Mouse (Mus musculus) liver, embryonic 14.5 days (tissue): ENCODE data around the gene Commd7. TPM values are rescaled to one million over a fixed set of nuclear protein-coding genes. Genes with fewer than 3 reads are reported as not detected.

Experiments used
- ATAC-seq: fragments of 200-750 bp; cut with Nextera tagmentation; 2 replicates; pipeline ENCODE4 v1.8.0; 2017; ENCODE audit warnings: moderate number of reproducible peaks, mild to moderate bottlenecking, moderate library complexity; ENCODE audit not compliant: insufficient read depth
- DNase-seq, 3 experiments: peaks; one replicate each; pipeline ENCODE4 v3.0.0-alpha.2; 2012 to 2013; ENCODE audit warnings: low read depth in 3 of 3, low spot score in 3 of 3
- H3K27ac ChIP-seq: fragments of 300-500 bp; sonication (generic); 2 replicates; pipeline ENCODE4 v1.5.1; 2014; ENCODE audit warnings: moderate library complexity, mild to moderate bottlenecking, control low read depth, inconsistent platforms
- H3K27me3 ChIP-seq: fragments of 300-500 bp; sonication (generic); 2 replicates; pipeline ENCODE4 v1.6.1; 2014; ENCODE audit warnings: mild to moderate bottlenecking, low read length, moderate library complexity; ENCODE audit not compliant: control insufficient read depth, insufficient read depth
- H3K36me3 ChIP-seq: fragments of 300-500 bp; sonication (generic); replicated peaks from 2 replicates; pipeline ENCODE4 v1.6.1; 2014; ENCODE audit warnings: low read depth; ENCODE audit not compliant: control insufficient read depth, insufficient read depth
- H3K4me1 ChIP-seq, 2 experiments: fragments of 200-500 bp in 1 of 2; fragments of 300-500 bp in 1 of 2; sonication (generic) in 1 of 2; replicated peaks; 2 replicates each; pipeline ENCODE4 v1.6.1; 2012 to 2014; ENCODE audit warnings: antibody characterized with exemption in 1 of 2, inconsistent platforms in 1 of 2, low read length in 1 of 2; ENCODE audit not compliant: control insufficient read depth in 2 of 2, insufficient read depth in 2 of 2
- H3K4me2 ChIP-seq: fragments of 300-500 bp; sonication (generic); 2 replicates; pipeline ENCODE4 v1.6.1; 2014; ENCODE audit warnings: low read depth, mild to moderate bottlenecking, control low read depth, moderate library complexity
- H3K4me3 ChIP-seq, 2 experiments: fragments of 200-500 bp in 1 of 2; fragments of 300-500 bp in 1 of 2; sonication (generic) in 1 of 2; 2 replicates each; pipeline ENCODE4 v1.5.1; 2012 to 2014; ENCODE audit warnings: low read depth in 2 of 2, low read length in 2 of 2, mild to moderate bottlenecking in 2 of 2, control low read depth in 1 of 2, inconsistent platforms in 1 of 2, moderate library complexity in 1 of 2; ENCODE audit not compliant: insufficient read depth in 1 of 2
- H3K9ac ChIP-seq: fragments of 300-500 bp; sonication (generic); replicated peaks from 2 replicates; pipeline ENCODE4 v1.6.1; 2014; ENCODE audit warnings: mild to moderate bottlenecking, control low read depth, moderate library complexity
- H3K9me3 ChIP-seq: fragments of 300-500 bp; sonication (generic); 2 replicates; pipeline ENCODE4 v1.6.1; 2016; ENCODE audit warnings: low read length, mixed read lengths; ENCODE audit not compliant: control insufficient read depth
- CTCF ChIP-seq: IDR thresholded peaks from 2 replicates; pipeline ENCODE4 v1.5.1; 2016; ENCODE audit warnings: antibody characterized with exemption, low read depth, control low read depth
- EP300 ChIP-seq: IDR thresholded peaks from 2 replicates; pipeline ENCODE4 v1.6.1; 2016; ENCODE audit warnings: antibody characterized with exemption, low read depth
- WGBS: fragments of 180-500 bp; shearing (Covaris S2); extraction: QIAGEN DNeasy Blood & Tissue Kit; methylation state at CpG from one replicate; pipeline ENCODE4 v1.1.7; 2014; ENCODE audit not compliant: insufficient replicate concordance; 5-methylcytosine and 5-hydroxymethylcytosine counted together
- polyA plus RNA-seq, 2 experiments: library from polyadenylated mRNA; depleted of rRNA in 1 of 2; stranded (reverse) in 1 of 2; unstranded in 1 of 2; fragments of >200 nt; fragmentation: Nextera tagmentation in 1 of 2; extraction: Ambion mirVana in 1 of 2; gene quantifications; 2 replicates each; pipeline versions ENCODE4 v1.2.1 to v1.2.3; 2012 to 2014

Gene Commd7
- polyA plus RNA-seq, 2 experiments: 9.5 to 24.9 TPM

DNA sequence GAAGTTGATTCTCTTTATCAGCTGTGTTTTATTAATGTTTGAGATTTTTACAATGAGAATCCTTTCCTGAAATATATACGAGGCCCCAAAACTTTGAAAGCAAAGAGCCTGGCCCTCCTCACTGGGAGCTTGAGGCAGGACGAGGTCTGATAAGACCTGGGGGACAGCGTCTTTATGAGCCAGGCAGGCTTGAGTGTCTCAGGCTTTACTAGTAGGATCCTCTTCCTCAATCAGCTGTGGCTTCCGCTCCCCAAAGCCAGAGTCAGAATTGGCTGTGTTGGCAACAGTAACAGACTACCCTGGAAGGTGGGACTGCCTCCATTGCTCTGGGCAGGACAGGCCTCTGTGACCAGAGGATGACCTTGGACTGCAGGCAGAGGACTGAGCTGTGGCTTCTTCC, 64.6 kb downstream of the Commd7 start:
- 15% methylated on average over 4 of the region's 4 CpGs for WGBS
- TF ChIP-seq EP300 (no peak), CTCF (no peak)
- Histone ChIP-seq H3K27ac (peak overlapping the region; percentile 80), H3K9ac (peak overlapping the region; percentile 12; the same call in 1 of the 2 replicates), H3K4me2 (peak overlapping the region; percentile 53), H3K4me1 (peaks cover 31 to 35% of the 10 kb centered on the region in 2 experiments), H3K27me3 (no peaks in the 10 kb centered on the region), H3K9me3 (no peaks in the 10 kb centered on the region), H3K4me3 (no peak overlapping the region), H3K36me3 (no peaks in the 10 kb centered on the region)
- DNase-seq (no peak), ATAC-seq (peak; percentile 46)

Other genes starting within 250 kb of the Commd7 start
- gene 4930404H24Rik, start 140.0 kb downstream of the Commd7 start, polyA plus RNA-seq (2012; rRNA removed): not detected in 2 replicates
- not detected in 2 replicates for gene 4930404H24Rik, start 140.0 kb downstream of the Commd7 start, polyA plus RNA-seq (2014; fragmentation: Nextera tagmentation; extraction: Ambion mirVana)
- 5.7 and 6.0 TPM in 2 replicates for gene Nol4l, start 102.8 kb downstream of the Commd7 start, polyA plus RNA-seq (2012; rRNA removed)
- gene Nol4l, start 102.8 kb downstream of the Commd7 start, polyA plus RNA-seq (2014; fragmentation: Nextera tagmentation; extraction: Ambion mirVana): 3.7 and 4.4 TPM in 2 replicates
- gene Dnmt3b, start 16.7 kb upstream of the Commd7 start, polyA plus RNA-seq (2012; rRNA removed): 2.2 and 2.8 TPM in 2 replicates
- gene Dnmt3b, start 16.7 kb upstream of the Commd7 start, polyA plus RNA-seq (2014; fragmentation: Nextera tagmentation; extraction: Ambion mirVana): 4.1 and 4.3 TPM in 2 replicates
- gene Dnmt3c, start 63.9 kb upstream of the Commd7 start, polyA plus RNA-seq (2012; rRNA removed): 0.23 and 0.41 TPM in 2 replicates
- gene Dnmt3c, start 63.9 kb upstream of the Commd7 start, polyA plus RNA-seq (2014; fragmentation: Nextera tagmentation; extraction: Ambion mirVana): 0.45 and 0.50 TPM in 2 replicates
- gene Mapre1, start 108.5 kb upstream of the Commd7 start, polyA plus RNA-seq (2012; rRNA removed): 10.0 and 14.3 TPM in 2 replicates
- 110 and 116 TPM in 2 replicates for gene Mapre1, start 108.5 kb upstream of the Commd7 start, polyA plus RNA-seq (2014; fragmentation: Nextera tagmentation; extraction: Ambion mirVana)
- 0.04 and 0.09 TPM in 2 replicates for gene Efcab8, start 147.2 kb upstream of the Commd7 start, polyA plus RNA-seq (2012; rRNA removed)
- 0.08 TPM in 1 of 2 replicates, not detected in the other for gene Efcab8, start 147.2 kb upstream of the Commd7 start, polyA plus RNA-seq (2014; fragmentation: Nextera tagmentation; extraction: Ambion mirVana)
- gene Sun5, start 238.3 kb upstream of the Commd7 start, polyA plus RNA-seq (2012; rRNA removed): not detected in 2 replicates
- gene Sun5, start 238.3 kb upstream of the Commd7 start, polyA plus RNA-seq (2014; fragmentation: Nextera tagmentation; extraction: Ambion mirVana): not detected in 2 replicates
- gene Bpifb2, start 242.3 kb upstream of the Commd7 start, polyA plus RNA-seq (2012; rRNA removed): not detected in 2 replicates
- not detected in 2 replicates for gene Bpifb2, start 242.3 kb upstream of the Commd7 start, polyA plus RNA-seq (2014; fragmentation: Nextera tagmentation; extraction: Ambion mirVana)